Mouse (Mus musculus) G1E (cell line): ENCODE measurements around the gene Il2rb.

Experiments used
- CTCF ChIP-seq: IDR thresholded peaks from 2 replicates; pipeline ENCODE4 v1.5.1; 2012; ENCODE audit warnings: low read depth, low read length, inconsistent platforms, mixed read lengths
- GATA1 ChIP-seq: IDR thresholded peaks from 2 replicates; pipeline ENCODE4 v1.6.1; 2012; ENCODE audit warnings: borderline replicate concordance, low read length, inconsistent platforms, mixed read lengths
- GATA2 ChIP-seq: IDR thresholded peaks from 2 replicates; pipeline ENCODE4 v1.6.1; 2012; ENCODE audit warnings: low read depth, low read length, inconsistent platforms, borderline replicate concordance
- POLR2AphosphoS5 ChIP-seq: IDR thresholded peaks from 2 replicates; pipeline ENCODE4 v1.6.1; 2012; ENCODE audit warnings: low read depth, low read length, inconsistent platforms; ENCODE audit not compliant: insufficient replicate concordance
- TAL1 ChIP-seq: conservative IDR thresholded peaks from 2 replicates; pipeline ENCODE4 v1.6.1; 2012; ENCODE audit warnings: low read depth, low read length, inconsistent platforms, mixed read lengths

- TF ChIP-seq CTCF: no peak
- no peak for TF ChIP-seq TAL1
- no peak for TF ChIP-seq POLR2AphosphoS5
- no peak for TF ChIP-seq GATA1
- TF ChIP-seq GATA2: no peak
Observed at GRCm38 (mm10) chr15:78487066-78487465, 8.0 kb downstream of the Il2rb start.
